Mouse (Mus musculus) hematopoietic stem cell, adult 5-6 weeks (primary cell): Measurements from ENCODE around the gene Aanat. TPM values are rescaled to one million over a fixed set of nuclear protein-coding genes. Genes with fewer than 3 reads are reported as not detected.
"Not testable (repeated sequence)": the region's sequence is repeated elsewhere in the genome, so short reads cannot be mapped to it uniquely, and the experiment has no call there.

Experiments used
- ATAC-seq, 2 experiments: fragments of 125-278 bp in 1 of 2; replicated peaks in 1 of 2; 2 replicates each; pipeline ENCODE4 v1.8.0; 2016 to 2017; ENCODE audit warnings: inconsistent platforms in 2 of 2, mild to moderate bottlenecking in 2 of 2, moderate number of reproducible peaks in 2 of 2, low read depth in 1 of 2, moderate TSS enrichment in 1 of 2; ENCODE audit not compliant: low FRiP score in 2 of 2, poor library complexity in 2 of 2, severe bottlenecking in 2 of 2, insufficient read depth in 1 of 2, low TSS enrichment in 1 of 2
- total RNA-seq: library from RNA; stranded (forward); fragments of 172-1452, 232-1000 nt; gene quantifications from 2 replicates; pipeline ENCODE4 v1.2.3, GENCODE M21; 2017

Gene Aanat
- total RNA-seq, 1 experiment from 2014 or later: not detected

- no peak for ATAC-seq
These were observed 33.8 kb downstream of the Aanat start for GRCm38 (mm10) chr11:116620073-116620472.

- no peak for ATAC-seq
These were observed 34.5 kb downstream of the Aanat start for GRCm38 (mm10) chr11:116620559-116621253.

GRCm38 (mm10) chr11:116621258-116621704 lies 35.0 kb downstream of the Aanat start:
- ATAC-seq: no peak

GRCm38 (mm10) chr11:116623281-116624124 lies 37.3 kb downstream of the Aanat start:
- peak in 1 of 2 experiments; percentile 2; a peak in 1 of 4 replicates for ATAC-seq

GRCm38 (mm10) chr11:116624131-116624832 lies 38.0 kb downstream of the Aanat start:
- peak; percentile 75 to 77 for ATAC-seq

- no peak for ATAC-seq
These were observed 39.1 kb downstream of the Aanat start for GRCm38 (mm10) chr11:116625081-116626000.

- ATAC-seq: no peak
These were observed 40.3 kb downstream of the Aanat start, which contains the start of gene Rhbdf2 for GRCm38 (mm10) chr11:116626299-116627071. Rhbdf2 (minus strand) TSS chr11:116627019.

- ATAC-seq: no peak
These were observed 41.1 kb downstream of the Aanat start for GRCm38 (mm10) chr11:116627072-116628020.

- peak; percentile 70 to 72; a peak in 3 of 4 replicates for ATAC-seq
These were observed 42.5 kb downstream of the Aanat start for GRCm38 (mm10) chr11:116628712-116629111.

GRCm38 (mm10) chr11:116629472-116629871 lies 43.2 kb downstream of the Aanat start:
- no peak for ATAC-seq

- ATAC-seq: no peak
These were observed 44.1 kb downstream of the Aanat start for GRCm38 (mm10) chr11:116630171-116630965.

GRCm38 (mm10) chr11:116632962-116633361 lies 46.7 kb downstream of the Aanat start:
- no peak for ATAC-seq

GRCm38 (mm10) chr11:116636607-116637006 lies 50.4 kb downstream of the Aanat start:
- not testable (repeated sequence) for ATAC-seq

GRCm38 (mm10) chr11:116641168-116641567 lies 54.9 kb downstream of the Aanat start:
- ATAC-seq: no peak; a peak in 1 of 4 replicates
